9 mouse cellular contexts compared by ENCODE assay signal in genomic region chr10:128913219-128913618, GRCm38 (mm10). TPM values are rescaled to one million over a fixed set of nuclear protein-coding genes. Genes with fewer than 3 reads are reported as not detected.
DNase-seq lines count a peak whose midpoint lies in the region; ATAC-seq lines count a peak whose summit lies in the region.
"Had no signal": no experiment of that assay in that cellular context is flagged by ENCODE, and none has a peak within 500 bp of the region (broad histone marks: within the 10 kb centered on the region; RNA-seq: fewer than 3 reads in every experiment).

No protein-coding gene starts in this region.

- H3K27ac ChIP-seq in brown adipose tissue, adult 24 weeks (replicated peaks; ENCODE audit: low read depth, low read length) = 0 out of 2 replicates have a peak overlapping the region, but pooled peaks have one; percentile 2
- H3K27ac ChIP-seq: macrophage had no signal

- no peak overlapping the region for H3K4me3 ChIP-seq in brown adipose tissue, adult 24 weeks (ENCODE audit: insufficient read depth, low read depth, low read length)

- intact Hi-C loops in heart, postnatal 10 days (cut with DNase I) = loop anchor here (5.0 kb wide), 1 partner anchor 64 kb away; no protein-coding TSS in a partner anchor

- ATAC-seq in erythroid progenitor cell, adult 5-6 weeks (replicated peaks; ENCODE audit: low FRiP score, poor library complexity, severe bottlenecking) = peak; percentile 66

- peaks cover 2% of the 10 kb centered on the region; the same call in 1 of the 2 replicates for H3K4me1 ChIP-seq in brown adipose tissue, adult 24 weeks (ENCODE audit: control insufficient read depth, insufficient read depth, insufficient read length, low read length)

- peak; percentile 94 for DNase-seq in ES-CJ7 (ENCODE audit: low read depth, low spot score)
- peak; percentile 91 to 95 for DNase-seq in heart, postnatal 10 days
- DNase-seq in layer of hippocampus, adult 8-10 months (ENCODE audit: low spot score in 2 of 2) = peak; percentile 78 to 94
- peak; percentile 92 for DNase-seq in lung, postnatal 14 days
- peak; percentile 94 for DNase-seq in retina, postnatal 1 day
- peak; percentile 92 for DNase-seq in thymus, postnatal 4 days

RNA-seq across cellular contexts. Expression of gene Rdh5, which starts 9.5 kb away (rescaled TPM):
- polyA plus RNA-seq in brown adipose tissue, adult 24 weeks (2012; ENCODE audit: insufficient read depth, insufficient read length, missing spikeins) = 10.9 and 11.5 TPM in 2 replicates
- 11.7 TPM in 1 of 2 replicates, not detected in the other for total RNA-seq in erythroid progenitor cell, adult 5-6 weeks (2015; ENCODE audit: low replicate concordance)
- 20.1 TPM in 1 of 2 replicates, not detected in the other for total RNA-seq in erythroid progenitor cell, adult 5-6 weeks (2017; ENCODE audit: low replicate concordance)
- 1 to 10 TPM; 5.9 to 9.7 TPM for total RNA-seq in heart, postnatal 10 days (2021)
- 1 to 10 TPM; 4.5 to 7.8 (median 7.2) TPM for total RNA-seq in layer of hippocampus, adult 8-10 months (2022)

RNA-seq across cellular contexts. Expression of gene Bloc1s1, which starts 10.6 kb away (rescaled TPM):
- 297 and 417 TPM in 2 replicates for polyA plus RNA-seq in brown adipose tissue, adult 24 weeks (2012; ENCODE audit: insufficient read depth, insufficient read length, missing spikeins)
- 49.0 and 51.2 TPM in 2 replicates for total RNA-seq in erythroid progenitor cell, adult 5-6 weeks (2015; ENCODE audit: low replicate concordance)
- 15.5 and 37.2 TPM in 2 replicates for total RNA-seq in erythroid progenitor cell, adult 5-6 weeks (2017; ENCODE audit: low replicate concordance)
- total RNA-seq in heart, postnatal 10 days (2021) = 100 to 1,000 TPM; 188 to 198 TPM
- 100 to 1,000 TPM in 2 of 4 experiments, 10 to 100 TPM in 2; 69.0 to 104 (median 90.6) TPM for total RNA-seq in layer of hippocampus, adult 8-10 months (2022)

RNA-seq across cellular contexts. Expression of gene Cd63, which starts 12.4 kb away (rescaled TPM):
- polyA plus RNA-seq in brown adipose tissue, adult 24 weeks (2012; ENCODE audit: insufficient read depth, insufficient read length, missing spikeins) = 59.5 and 73.6 TPM in 2 replicates
- total RNA-seq in erythroid progenitor cell, adult 5-6 weeks (2015; ENCODE audit: low replicate concordance) = 57.4 and 85.1 TPM in 2 replicates
- total RNA-seq in erythroid progenitor cell, adult 5-6 weeks (2017; ENCODE audit: low replicate concordance) = 17.7 and 28.4 TPM in 2 replicates
- 100 to 1,000 TPM; 203 to 239 TPM for total RNA-seq in heart, postnatal 10 days (2021)
- 100 to 1,000 TPM in 2 of 4 experiments, 10 to 100 TPM in 2; 76.9 to 199 (median 126) TPM for total RNA-seq in layer of hippocampus, adult 8-10 months (2022)

RNA-seq across cellular contexts. Expression of gene Itga7, which starts 20.4 kb away (rescaled TPM):
- 23.2 and 28.5 TPM in 2 replicates for polyA plus RNA-seq in brown adipose tissue, adult 24 weeks (2012; ENCODE audit: insufficient read depth, insufficient read length, missing spikeins)
- total RNA-seq in erythroid progenitor cell, adult 5-6 weeks (2015; ENCODE audit: low replicate concordance) = not detected in 2 replicates
- total RNA-seq in erythroid progenitor cell, adult 5-6 weeks (2017; ENCODE audit: low replicate concordance) = not detected in 2 replicates
- total RNA-seq in heart, postnatal 10 days (2021) = 100 to 1,000 TPM; 125 to 136 TPM
- total RNA-seq in layer of hippocampus, adult 8-10 months (2022) = 10 to 100 TPM; 29.5 to 35.4 (median 31.6) TPM
- polyA plus RNA-seq: macrophage had no signal

RNA-seq across cellular contexts. Expression of gene Gdf11, which starts 21.7 kb away (rescaled TPM):
- 1.0 and 1.3 TPM in 2 replicates for polyA plus RNA-seq in brown adipose tissue, adult 24 weeks (2012; ENCODE audit: insufficient read depth, insufficient read length, missing spikeins)
- 0.36 TPM in 1 of 2 replicates, not detected in the other for total RNA-seq in erythroid progenitor cell, adult 5-6 weeks (2015; ENCODE audit: low replicate concordance)
- not detected in 2 replicates for total RNA-seq in erythroid progenitor cell, adult 5-6 weeks (2017; ENCODE audit: low replicate concordance)
- 1 to 10 TPM; 3.1 to 4.0 TPM for total RNA-seq in heart, postnatal 10 days (2021)
- 10 to 100 TPM; 19.9 to 22.7 (median 22.3) TPM for total RNA-seq in layer of hippocampus, adult 8-10 months (2022)
